Mouse (Mus musculus): ENCODE measurements around the gene Tanc1. TPM values are rescaled to one million over a fixed set of nuclear protein-coding genes. Genes with fewer than 3 reads are reported as not detected.

The Tanc1 gene
- polyA plus RNA-seq, 1 experiment, result 1.00 TPM

DNA sequence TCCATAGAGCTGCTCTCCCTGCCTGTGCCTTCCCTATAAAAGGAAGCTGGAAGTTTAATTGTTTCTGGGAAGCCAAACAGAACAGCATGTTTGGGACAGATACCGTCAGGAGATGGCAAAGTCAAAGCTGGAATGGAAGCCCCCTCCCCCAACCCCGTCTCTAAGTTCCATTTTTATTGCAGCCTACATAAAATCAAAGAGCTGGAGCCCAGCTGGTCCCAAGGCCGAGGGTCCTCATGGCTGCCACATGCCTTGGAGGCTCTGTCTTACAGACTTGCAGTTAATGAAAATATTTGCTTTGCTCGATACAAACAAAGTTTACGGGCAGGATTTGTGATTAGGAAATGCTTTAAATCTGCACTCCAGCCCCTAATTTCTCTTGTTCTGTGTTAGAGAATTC is 109.9 kb downstream of the Tanc1 start:
- TF ChIP-seq FLI1 (IDR thresholded peaks at IDR 0.05; ENCODE audit: low read length), result no peak
- TF ChIP-seq GATA1 (IDR thresholded peaks at IDR 0.05; ENCODE audit: borderline replicate concordance, low read length), result no peak
- Histone ChIP-seq H3K4me1 (peaks cover 7% of the 10 kb centered on the region), H3K36me3 (replicated peaks; ENCODE audit: low read length) (peaks cover 3% of the 10 kb centered on the region), H3K27me3 (replicated peaks) (peaks cover 10% of the 10 kb centered on the region), H3K4me3 (replicated peaks) (no peak overlapping the region), H3K9me3 (no peaks in the 10 kb centered on the region)

DNA sequence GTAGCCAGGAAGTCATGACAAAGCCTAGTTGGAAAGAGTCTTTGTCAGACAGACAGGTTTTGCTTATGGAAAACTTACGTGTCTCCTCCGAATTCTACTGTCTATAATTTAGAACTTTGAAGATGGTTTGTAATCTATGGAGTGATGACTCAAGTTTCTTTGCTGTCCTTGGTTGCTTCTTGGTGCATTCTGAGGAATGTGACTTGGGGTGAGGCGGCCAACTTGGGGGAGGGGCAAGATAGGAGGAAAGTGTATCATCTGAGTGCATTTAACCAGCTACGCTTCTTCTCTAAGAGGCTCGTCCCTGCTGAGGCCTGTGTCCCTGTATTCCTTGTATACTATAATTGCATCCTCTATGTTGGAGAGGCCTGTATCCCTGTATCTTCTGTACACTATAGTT is 111.5 kb downstream of the Tanc1 start:
- TF ChIP-seq FLI1 (IDR thresholded peaks at IDR 0.05; ENCODE audit: low read length), result no peak
- no peak for TF ChIP-seq GATA1 (IDR thresholded peaks at IDR 0.05; ENCODE audit: borderline replicate concordance, low read length)
- peaks cover 3% of the 10 kb centered on the region for H3K36me3 ChIP-seq (replicated peaks; ENCODE audit: low read length)
- H3K9me3 ChIP-seq, result 0 out of 2 replicates have a peak, but pooled peaks cover under 1% of the 10 kb centered on the region
- H3K4me3 ChIP-seq (replicated peaks), result no peak overlapping the region
- peaks cover 7% of the 10 kb centered on the region for H3K4me1 ChIP-seq
- H3K27me3 ChIP-seq (replicated peaks), result peaks cover 8% of the 10 kb centered on the region

DNA sequence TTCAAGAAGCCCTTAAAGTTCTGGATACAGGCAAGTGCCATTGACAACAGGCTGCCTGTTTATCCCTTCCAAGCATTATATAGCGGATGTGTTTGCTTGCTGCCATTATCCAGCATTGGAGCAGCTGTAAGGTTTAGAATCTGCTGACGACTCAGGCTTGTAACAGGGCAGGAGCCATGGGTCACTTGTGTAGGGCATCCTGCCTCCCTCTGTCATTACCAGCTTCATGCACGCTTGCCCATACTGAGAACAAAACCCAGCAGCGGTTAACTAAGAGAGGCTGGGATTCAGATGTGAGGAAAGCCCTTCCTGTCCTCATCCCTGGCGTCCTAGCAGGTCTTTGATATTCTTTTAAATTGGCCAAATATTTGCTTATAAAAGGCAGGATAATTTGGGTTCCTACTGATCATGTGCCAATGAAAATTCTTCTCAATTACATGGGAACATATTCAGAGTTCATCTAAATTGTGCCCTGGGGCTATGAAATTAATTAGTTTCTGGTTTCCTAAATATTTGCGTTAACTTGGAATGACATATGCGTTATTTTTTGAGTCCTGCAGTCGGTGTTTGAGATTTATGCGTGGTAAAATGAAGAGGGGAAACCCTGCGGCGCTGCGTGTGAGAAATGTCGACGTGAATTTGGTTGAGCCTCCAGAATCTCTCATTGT is 113.8 kb downstream of the Tanc1 start:
- peaks cover 7% of the 10 kb centered on the region for H3K4me1 ChIP-seq
- H3K27me3 ChIP-seq (replicated peaks), result peaks cover 13% of the 10 kb centered on the region
- TF ChIP-seq FLI1 (IDR thresholded peaks at IDR 0.05; ENCODE audit: low read length), result no peak
- TF ChIP-seq GATA1 (IDR thresholded peaks at IDR 0.05; ENCODE audit: borderline replicate concordance, low read length), result no peak
- peaks cover 16% of the 10 kb centered on the region for H3K9me3 ChIP-seq
- H3K36me3 ChIP-seq (replicated peaks; ENCODE audit: low read length), result peaks cover 3% of the 10 kb centered on the region
- no peak overlapping the region for H3K4me3 ChIP-seq (replicated peaks)

DNA sequence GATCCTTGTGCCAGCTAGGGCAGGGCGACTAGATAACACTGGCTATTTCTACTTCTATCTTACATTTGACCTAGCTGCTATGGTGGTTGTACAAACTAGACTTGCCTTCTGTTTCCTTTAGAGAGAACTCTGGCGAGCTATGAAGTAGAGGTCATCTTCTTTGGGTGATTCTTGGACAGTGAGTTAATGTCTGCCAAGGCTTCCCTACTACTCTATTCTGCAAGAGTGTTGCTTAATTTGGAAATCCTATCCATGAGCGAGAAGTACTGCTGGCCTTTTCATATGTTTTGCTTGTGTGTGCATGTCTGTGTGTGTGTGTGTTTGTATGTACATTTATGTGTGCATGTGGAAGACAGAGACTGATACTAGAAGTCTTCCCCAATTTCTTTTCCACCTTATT is 120.0 kb downstream of the Tanc1 start:
- H3K27me3 ChIP-seq (replicated peaks), result peaks cover 12% of the 10 kb centered on the region

DNA sequence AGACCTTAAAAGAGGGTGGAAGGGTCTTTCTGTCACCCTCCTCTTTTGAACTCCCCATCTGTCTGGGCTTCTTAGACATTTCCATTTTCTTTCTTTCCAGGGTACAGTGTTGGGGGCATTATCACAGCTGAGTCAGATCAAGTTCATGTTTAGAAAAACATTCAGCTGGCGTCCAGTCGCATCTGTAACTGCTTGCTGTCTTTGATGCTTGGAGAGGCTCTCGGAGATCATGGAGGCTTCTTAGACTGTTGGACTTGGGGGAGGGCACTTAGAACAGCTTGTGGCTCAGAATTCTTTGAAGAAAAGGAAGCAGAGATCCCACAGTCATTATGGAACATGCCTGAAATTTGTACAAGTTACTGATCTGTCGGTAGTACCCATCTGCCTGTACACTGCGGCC is 121.6 kb downstream of the Tanc1 start:
- H3K4me3 ChIP-seq (replicated peaks), result no peak overlapping the region
- TF ChIP-seq GATA1 (IDR thresholded peaks at IDR 0.05; ENCODE audit: borderline replicate concordance, low read length) (no peak), FLI1 (IDR thresholded peaks at IDR 0.05; ENCODE audit: low read length) (no peak)
- no peaks in the 10 kb centered on the region for H3K36me3 ChIP-seq (replicated peaks; ENCODE audit: low read length)
- H3K9me3 ChIP-seq, result peaks cover 15% of the 10 kb centered on the region
- H3K4me1 ChIP-seq, result peaks cover 12% of the 10 kb centered on the region
- H3K27me3 ChIP-seq (replicated peaks), result peaks cover 17% of the 10 kb centered on the region

More for the DNA sequence above, 120.0 kb downstream of the Tanc1 start:
- Histone ChIP-seq H3K36me3 (replicated peaks; ENCODE audit: low read length) (no peaks in the 10 kb centered on the region), H3K9me3 (peaks cover 16% of the 10 kb centered on the region), H3K4me3 (replicated peaks) (no peak overlapping the region), H3K4me1 (peaks cover 12% of the 10 kb centered on the region)
- TF ChIP-seq FLI1 (IDR thresholded peaks at IDR 0.05; ENCODE audit: low read length) (no peak), GATA1 (IDR thresholded peaks at IDR 0.05; ENCODE audit: borderline replicate concordance, low read length) (no peak)

DNA sequence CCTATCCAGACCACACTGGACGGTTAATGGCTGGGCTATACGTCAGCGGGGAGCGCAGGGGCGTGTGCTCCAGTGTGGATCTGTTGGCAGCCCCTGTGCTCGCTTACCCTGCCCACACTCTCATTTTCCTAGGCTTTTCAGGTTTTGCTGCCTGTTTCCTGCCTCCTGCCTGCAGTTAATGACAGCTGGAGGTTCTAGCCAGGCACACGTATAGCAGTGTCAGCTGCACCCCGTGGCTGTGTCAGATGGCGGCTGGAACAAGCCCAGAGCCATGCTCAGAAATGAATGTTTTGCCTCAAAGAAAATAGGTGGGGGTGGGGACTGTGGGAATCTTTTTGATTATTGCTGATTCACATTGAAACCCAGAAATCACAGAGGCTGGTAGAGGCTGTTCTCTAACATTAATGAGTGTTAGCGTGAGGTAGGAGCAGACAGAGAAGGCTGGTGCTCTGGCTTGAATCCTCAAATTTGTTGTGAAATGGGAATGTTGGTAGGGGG is 124.6 kb downstream of the Tanc1 start:
- TF ChIP-seq FLI1 (IDR thresholded peaks at IDR 0.05; ENCODE audit: low read length) (no peak), GATA1 (IDR thresholded peaks at IDR 0.05; ENCODE audit: borderline replicate concordance, low read length) (no peak)
- Histone ChIP-seq H3K27me3 (replicated peaks) (peaks cover 14% of the 10 kb centered on the region), H3K4me1 (peaks cover 12% of the 10 kb centered on the region), H3K36me3 (replicated peaks; ENCODE audit: low read length) (no peaks in the 10 kb centered on the region), H3K9me3 (no peaks in the 10 kb centered on the region), H3K4me3 (replicated peaks) (no peak overlapping the region)

DNA sequence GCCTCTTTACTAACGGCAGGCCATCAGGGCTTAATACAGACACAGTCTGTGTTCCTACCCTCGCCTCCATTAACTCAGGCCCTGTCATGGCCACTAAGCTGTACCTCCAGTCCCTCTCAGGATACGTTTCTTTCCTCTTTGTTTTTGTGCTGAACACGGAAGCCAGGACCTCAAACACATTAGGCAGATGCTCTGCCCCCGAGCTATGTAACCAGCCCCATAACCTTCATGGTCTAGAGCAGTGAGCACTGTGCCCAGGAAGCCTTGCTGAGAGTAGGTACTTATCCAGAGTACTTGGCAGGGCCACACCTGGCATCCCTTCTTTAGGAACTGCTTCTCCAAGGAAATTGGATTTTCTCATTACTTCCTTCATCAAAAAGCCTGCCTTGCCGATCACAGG is 125.5 kb downstream of the Tanc1 start:
- H3K36me3 ChIP-seq (replicated peaks; ENCODE audit: low read length), result no peaks in the 10 kb centered on the region
- H3K27me3 ChIP-seq (replicated peaks), result peaks cover 14% of the 10 kb centered on the region
- H3K4me3 ChIP-seq (replicated peaks), result no peak overlapping the region
- no peak for TF ChIP-seq GATA1 (IDR thresholded peaks at IDR 0.05; ENCODE audit: borderline replicate concordance, low read length)
- H3K4me1 ChIP-seq, result peaks cover 12% of the 10 kb centered on the region
- H3K9me3 ChIP-seq, result no peaks in the 10 kb centered on the region

DNA sequence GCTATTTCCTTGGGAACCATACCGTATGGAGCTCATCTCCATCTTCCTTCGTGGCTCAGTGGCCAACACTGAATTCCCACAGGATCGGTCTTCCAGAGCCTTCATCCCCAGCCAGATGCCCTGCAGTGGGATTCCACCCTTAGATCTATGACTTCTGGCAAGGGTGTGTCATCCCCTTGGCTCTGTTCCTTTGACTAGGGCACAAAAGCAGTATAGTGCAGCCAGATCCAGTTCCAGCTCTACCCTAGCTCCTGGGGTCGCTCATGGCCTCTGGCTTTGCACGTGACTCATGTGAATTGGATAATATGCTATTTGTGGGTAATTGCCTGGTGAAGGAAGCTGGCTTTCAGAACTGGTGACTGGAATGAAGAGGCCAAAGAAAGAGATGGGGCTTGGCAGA is 126.5 kb downstream of the Tanc1 start:
- Histone ChIP-seq H3K4me3 (replicated peaks) (no peak overlapping the region), H3K9me3 (no peaks in the 10 kb centered on the region), H3K27me3 (replicated peaks) (peaks cover 14% of the 10 kb centered on the region), H3K4me1 (peaks cover 12% of the 10 kb centered on the region), H3K36me3 (replicated peaks; ENCODE audit: low read length) (no peaks in the 10 kb centered on the region)
- TF ChIP-seq GATA1 (IDR thresholded peaks at IDR 0.05; ENCODE audit: borderline replicate concordance, low read length) (no peak), FLI1 (IDR thresholded peaks at IDR 0.05; ENCODE audit: low read length) (no peak)

DNA sequence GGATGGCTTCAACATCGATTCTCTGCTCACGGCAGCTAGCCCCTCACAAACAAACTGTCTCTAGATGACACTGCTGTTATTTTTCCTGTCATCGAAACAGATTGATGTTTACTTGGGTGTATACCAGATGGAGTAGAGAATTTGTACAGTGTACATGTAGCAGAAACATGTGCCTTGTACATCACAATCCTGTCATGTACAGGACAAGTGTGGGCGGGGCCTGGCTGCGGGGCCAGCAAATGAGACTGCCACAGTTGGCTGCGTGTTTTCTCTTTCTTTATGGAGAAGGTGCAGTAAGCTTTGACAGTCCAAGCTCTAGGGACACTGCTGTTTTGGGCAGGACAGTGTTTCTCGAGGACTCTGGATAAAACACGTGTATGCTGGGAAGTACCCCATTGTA is 127.2 kb downstream of the Tanc1 start:
- H3K27me3 ChIP-seq (replicated peaks), result peaks cover 13% of the 10 kb centered on the region
- H3K4me3 ChIP-seq (replicated peaks), result no peak overlapping the region
- peaks cover 12% of the 10 kb centered on the region for H3K4me1 ChIP-seq
- H3K36me3 ChIP-seq (replicated peaks; ENCODE audit: low read length), result no peaks in the 10 kb centered on the region
- no peaks in the 10 kb centered on the region for H3K9me3 ChIP-seq
- TF ChIP-seq GATA1 (IDR thresholded peaks at IDR 0.05; ENCODE audit: borderline replicate concordance, low read length) (no peak), FLI1 (IDR thresholded peaks at IDR 0.05; ENCODE audit: low read length) (no peak)

DNA sequence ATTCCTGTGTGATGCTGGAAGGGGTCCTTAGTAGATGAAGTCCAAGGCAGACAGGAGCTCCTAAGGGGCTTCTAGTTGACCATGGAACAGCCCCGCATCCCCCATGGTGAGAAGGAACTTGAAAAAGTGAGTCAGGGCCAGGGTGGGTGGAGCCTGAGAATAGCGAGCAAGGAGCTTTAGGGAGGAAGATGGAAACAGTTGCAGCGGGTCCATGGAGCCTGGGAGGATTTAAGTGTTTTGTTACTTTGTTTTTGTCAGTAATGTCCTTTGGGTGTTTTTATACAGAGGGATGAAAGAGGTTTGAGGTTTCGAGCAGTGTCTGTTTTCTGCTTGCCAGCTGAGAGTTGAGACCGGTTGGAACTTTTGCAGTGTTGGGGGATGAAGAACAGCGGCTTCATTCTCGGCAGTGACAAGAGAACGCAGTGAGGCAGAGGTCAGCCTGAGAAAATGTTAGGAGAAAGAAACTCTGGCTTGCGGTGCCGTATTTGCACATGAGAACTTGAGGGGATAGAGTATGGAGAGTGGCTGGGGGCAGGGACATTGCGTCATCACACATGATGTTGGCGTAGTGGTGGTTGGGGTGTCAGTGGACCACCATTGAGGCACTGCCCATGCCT is 130.8 kb downstream of the Tanc1 start:
- TF ChIP-seq FLI1 (IDR thresholded peaks at IDR 0.05; ENCODE audit: low read length) (no peak), GATA1 (IDR thresholded peaks at IDR 0.05; ENCODE audit: borderline replicate concordance, low read length) (no peak)
- Histone ChIP-seq H3K9me3 (no peaks in the 10 kb centered on the region), H3K27me3 (replicated peaks) (peaks cover 11% of the 10 kb centered on the region), H3K4me3 (replicated peaks) (no peak overlapping the region), H3K36me3 (replicated peaks; ENCODE audit: low read length) (no peaks in the 10 kb centered on the region), H3K4me1 (peaks cover 13% of the 10 kb centered on the region)
